Mouse (Mus musculus) adrenal gland, postnatal 36 days (tissue): ENCODE results near the gene Mta3. TPM values are rescaled to one million over a fixed set of nuclear protein-coding genes. Genes with fewer than 3 reads are reported as not detected.
A peak's percentile ranks its signal among the peaks of the same experiment; 100 is the strongest.
"Not testable (repeated sequence)": the region's sequence is repeated elsewhere in the genome, so short reads cannot be mapped to it uniquely, and the experiment has no call there.

Experiments used
- DNase-seq, 2 experiments: peaks; one replicate each; pipeline ENCODE4 v3.0.0; 2021; ENCODE audit warnings: mixed read lengths in 1 of 2
- total RNA-seq, 2 experiments: library from RNA; stranded (reverse); gene quantifications; 2 replicates each; pipeline ENCODE4 v1.2.3; 2021

Mta3 gene
- total RNA-seq, 2 experiments from 2014 or later = 73.9 to 75.6 TPM

- DNase-seq = no peak
Measured at GRCm38 (mm10) chr17:83849081-83849675, 143.2 kb downstream of the Mta3 start.

- no peak for DNase-seq
Measured at GRCm38 (mm10) chr17:83849717-83850116, 143.8 kb downstream of the Mta3 start.

GRCm38 (mm10) chr17:83850458-83850857 lies 144.5 kb downstream of the Mta3 start:
- peak; percentile 87 to 91 for DNase-seq

GRCm38 (mm10) chr17:83850864-83851263 lies 144.9 kb downstream of the Mta3 start:
- no peak for DNase-seq

GRCm38 (mm10) chr17:83853831-83854230 lies 147.9 kb downstream of the Mta3 start:
- no peak for DNase-seq

- DNase-seq = peak; percentile 53 to 63
Measured at GRCm38 (mm10) chr17:83854284-83854918, 148.4 kb downstream of the Mta3 start.

- no peak for DNase-seq
Measured at GRCm38 (mm10) chr17:83858413-83858812, 152.4 kb downstream of the Mta3 start.

- DNase-seq = no peak
Measured at GRCm38 (mm10) chr17:83859639-83860038, 153.7 kb downstream of the Mta3 start.

GRCm38 (mm10) chr17:83860224-83860623 lies 154.3 kb downstream of the Mta3 start:
- no peak for DNase-seq

GRCm38 (mm10) chr17:83860968-83861367 lies 155.0 kb downstream of the Mta3 start:
- not testable (repeated sequence) for DNase-seq

- DNase-seq = peak; percentile 94 to 95
Measured at GRCm38 (mm10) chr17:83861444-83862133, 155.6 kb downstream of the Mta3 start.

GRCm38 (mm10) chr17:83862134-83862881 lies 156.3 kb downstream of the Mta3 start:
- DNase-seq = peak; percentile 67 to 76

- no peak for DNase-seq
Measured at GRCm38 (mm10) chr17:83865366-83865765, 159.4 kb downstream of the Mta3 start.

GRCm38 (mm10) chr17:83866582-83866981 lies 160.6 kb downstream of the Mta3 start:
- peak; percentile 33 to 44 for DNase-seq

- DNase-seq = no peak
Measured at GRCm38 (mm10) chr17:83870385-83870784, 164.4 kb downstream of the Mta3 start.

Other genes with a start within 250 kb of the Mta3 start
- gene Cox7a2l, start 188.8 kb upstream of the Mta3 start, total RNA-seq = 100 to 1,000 TPM; 164 to 181 TPM
- gene Kcng3, start 74.3 kb upstream of the Mta3 start, total RNA-seq = 10 to 100 TPM; 11.7 to 18.2 TPM
- gene Haao, start 141.8 kb downstream of the Mta3 start, total RNA-seq = under 1 TPM; 0.36 to 0.76 TPM